Mouse (Mus musculus): ENCODE results near the gene Hoxb13. TPM values are rescaled to one million over a fixed set of nuclear protein-coding genes. Genes with fewer than 3 reads are reported as not detected.

The Hoxb13 gene
- polyA plus RNA-seq, 1 experiment from 2014 or later = 2.3 TPM

DNA sequence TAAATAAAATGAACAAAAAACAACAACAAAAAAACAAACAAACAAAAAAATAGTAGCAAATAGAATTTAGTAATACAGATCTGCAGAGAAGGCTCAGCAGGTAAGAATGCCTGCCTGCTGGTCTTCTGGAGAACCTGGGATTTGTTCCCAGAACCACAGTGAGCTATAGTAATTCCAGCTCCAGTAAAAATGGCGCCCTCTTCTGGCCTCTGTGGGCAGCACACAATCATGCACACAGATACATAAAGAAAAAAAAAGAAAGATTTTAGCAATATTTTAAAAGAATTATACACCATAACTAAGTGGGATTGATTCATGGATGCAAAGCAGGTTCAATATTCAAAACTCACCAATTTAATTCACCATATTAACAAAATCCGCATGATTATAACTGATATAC is 29.7 kb downstream of the Hoxb13 start:
- Histone ChIP-seq H3K27ac (no peak overlapping the region), H3K36me3 (no peaks in the 10 kb centered on the region), H3K9ac (no peak overlapping the region), H3K4me3 (replicated peaks) (no peak overlapping the region), H3K27me3 (replicated peaks) (no peaks in the 10 kb centered on the region), H3K4me1 (replicated peaks) (no peaks in the 10 kb centered on the region), H3K4me2 (replicated peaks) (no peak overlapping the region), H3K9me3 (no peaks in the 10 kb centered on the region)
- 48% methylated on average over 2 of the region's 2 CpGs for WGBS
- ATAC-seq = no peak

DNA sequence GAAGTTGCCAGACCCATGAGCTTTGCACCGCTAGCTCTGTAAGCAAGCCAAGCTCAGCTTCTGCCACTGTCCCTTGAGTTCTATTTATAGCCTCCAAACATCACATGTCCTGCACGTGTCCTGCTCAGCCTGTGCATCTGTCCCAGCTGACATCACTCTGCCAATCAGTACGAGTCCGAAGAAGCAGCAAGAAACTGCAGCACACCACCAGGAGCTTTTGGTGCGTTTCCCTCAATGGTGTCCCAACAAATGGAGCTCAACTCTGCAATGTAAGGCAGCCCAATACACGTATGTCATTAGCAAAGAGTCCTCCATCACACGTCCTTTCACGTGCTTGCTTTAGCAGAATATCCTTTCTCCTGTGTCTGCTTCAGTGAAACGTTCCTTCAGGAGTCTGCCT is 33.6 kb downstream of the Hoxb13 start:
- Histone ChIP-seq H3K4me3 (replicated peaks) (no peak overlapping the region), H3K27ac (no peak overlapping the region), H3K9ac (no peak overlapping the region), H3K27me3 (replicated peaks) (no peaks in the 10 kb centered on the region), H3K9me3 (no peaks in the 10 kb centered on the region), H3K36me3 (no peaks in the 10 kb centered on the region), H3K4me2 (replicated peaks) (no peak overlapping the region), H3K4me1 (replicated peaks) (no peaks in the 10 kb centered on the region)
- WGBS = 80% methylated on average over 9 of the region's 9 CpGs
- no peak for ATAC-seq

DNA sequence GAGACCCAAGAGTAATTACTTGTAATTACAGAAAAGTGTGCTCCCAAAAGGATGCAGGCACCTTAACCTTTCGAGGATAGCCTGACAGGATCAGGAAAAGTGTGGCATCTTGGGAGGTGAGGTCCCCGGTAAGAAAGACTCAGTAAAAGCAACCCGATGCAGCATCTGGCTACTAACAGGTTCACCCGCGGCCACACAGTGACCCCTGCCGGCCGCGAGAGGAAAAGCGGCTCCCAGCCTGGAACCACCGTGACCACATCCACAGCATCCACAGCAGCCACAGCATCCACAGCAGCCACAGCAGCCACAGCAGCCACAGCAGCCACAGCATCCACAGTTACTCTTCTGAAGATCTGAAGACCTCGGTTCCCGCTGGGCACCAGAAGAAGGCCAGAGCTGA is 40.8 kb downstream of the Hoxb13 start:
- H3K4me1 ChIP-seq (replicated peaks) = no peaks in the 10 kb centered on the region
- ATAC-seq = no peak
- no peaks in the 10 kb centered on the region for H3K9me3 ChIP-seq
- H3K9ac ChIP-seq = no peak overlapping the region
- H3K4me3 ChIP-seq (replicated peaks) = no peak overlapping the region
- H3K27ac ChIP-seq = no peak overlapping the region
- H3K36me3 ChIP-seq = no peaks in the 10 kb centered on the region
- H3K27me3 ChIP-seq (replicated peaks) = peaks cover 15% of the 10 kb centered on the region
- WGBS = 4% methylated on average over 12 of the region's 12 CpGs
- H3K4me2 ChIP-seq (replicated peaks) = no peak overlapping the region

DNA sequence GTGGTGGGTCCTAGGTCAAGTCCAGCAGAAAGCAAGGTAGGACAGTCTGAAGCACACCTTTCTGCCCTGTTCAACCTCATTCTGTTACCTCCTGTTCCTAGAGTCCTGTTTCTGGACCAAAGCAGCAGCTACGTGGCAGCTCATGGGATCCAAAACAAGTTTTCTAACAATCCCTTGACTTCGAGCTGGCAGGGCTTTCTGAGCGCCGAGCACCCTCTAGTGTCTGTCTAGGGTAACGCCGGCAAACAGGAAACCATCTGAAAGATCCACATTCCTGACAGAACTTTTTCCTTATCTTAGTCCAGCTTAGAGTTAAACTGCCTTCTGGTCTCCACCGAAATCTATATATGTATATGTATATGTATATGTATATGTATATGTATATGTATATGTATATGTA is 46.1 kb downstream of the Hoxb13 start:
- H3K4me2 ChIP-seq (replicated peaks) = no peak overlapping the region
- under 1% methylated on average over 7 of the region's 7 CpGs for WGBS
- no peak overlapping the region for H3K9ac ChIP-seq
- H3K9me3 ChIP-seq = no peaks in the 10 kb centered on the region
- no peak overlapping the region for H3K4me3 ChIP-seq (replicated peaks)
- H3K4me1 ChIP-seq (replicated peaks) = no peaks in the 10 kb centered on the region
- H3K27ac ChIP-seq = no peak overlapping the region
- ATAC-seq = no peak
- H3K27me3 ChIP-seq (replicated peaks) = peaks cover 7% of the 10 kb centered on the region
- H3K36me3 ChIP-seq = no peaks in the 10 kb centered on the region

Other genes with a start within 250 kb of the Hoxb13 start
- gene Igf2bp1, start 188.4 kb upstream of the Hoxb13 start, polyA plus RNA-seq (2015; fragmentation: Nextera tagmentation; extraction: Ambion mirVana) = 42.8 TPM in 2 replicates
- gene Gip, start 169.8 kb upstream of the Hoxb13 start, polyA plus RNA-seq (2015; fragmentation: Nextera tagmentation; extraction: Ambion mirVana) = 4.9 and 5.8 TPM in 2 replicates
- gene Snf8, start 159.4 kb upstream of the Hoxb13 start, polyA plus RNA-seq (2015; fragmentation: Nextera tagmentation; extraction: Ambion mirVana) = 96.3 and 105 TPM in 2 replicates
- 35.3 and 37.1 TPM in 2 replicates for gene Ube2z, start 128.9 kb upstream of the Hoxb13 start, polyA plus RNA-seq (2015; fragmentation: Nextera tagmentation; extraction: Ambion mirVana)
- gene Atp5g1, start 118.6 kb upstream of the Hoxb13 start, polyA plus RNA-seq (2015; fragmentation: Nextera tagmentation; extraction: Ambion mirVana) = 930 and 1,145 TPM in 2 replicates
- gene Calcoco2, start 82.4 kb upstream of the Hoxb13 start, polyA plus RNA-seq (2015; fragmentation: Nextera tagmentation; extraction: Ambion mirVana) = not detected in 2 replicates
- gene Ttll6, start 60.5 kb upstream of the Hoxb13 start, polyA plus RNA-seq (2015; fragmentation: Nextera tagmentation; extraction: Ambion mirVana) = 0.37 and 0.40 TPM in 2 replicates
- gene Hoxb9, start 77.1 kb downstream of the Hoxb13 start, polyA plus RNA-seq (2015; fragmentation: Nextera tagmentation; extraction: Ambion mirVana) = 1.2 and 1.3 TPM in 2 replicates
- gene Hoxb8, start 87.6 kb downstream of the Hoxb13 start, polyA plus RNA-seq (2015; fragmentation: Nextera tagmentation; extraction: Ambion mirVana) = 1.1 and 1.5 TPM in 2 replicates
- gene Hoxb7, start 92.3 kb downstream of the Hoxb13 start, polyA plus RNA-seq (2015; fragmentation: Nextera tagmentation; extraction: Ambion mirVana) = 10.7 and 12.4 TPM in 2 replicates
- gene Hoxb6, start 98.2 kb downstream of the Hoxb13 start, polyA plus RNA-seq (2015; fragmentation: Nextera tagmentation; extraction: Ambion mirVana) = 14.4 and 16.1 TPM in 2 replicates
- gene Hoxb5, start 109.0 kb downstream of the Hoxb13 start, polyA plus RNA-seq (2015; fragmentation: Nextera tagmentation; extraction: Ambion mirVana) = 27.2 and 31.3 TPM in 2 replicates
- gene Hoxb4, start 124.0 kb downstream of the Hoxb13 start, polyA plus RNA-seq (2015; fragmentation: Nextera tagmentation; extraction: Ambion mirVana) = 2.8 and 3.2 TPM in 2 replicates
- 1.8 and 2.7 TPM in 2 replicates for gene Hoxb3, start 129.0 kb downstream of the Hoxb13 start, polyA plus RNA-seq (2015; fragmentation: Nextera tagmentation; extraction: Ambion mirVana)
- gene Hoxb2, start 156.2 kb downstream of the Hoxb13 start, polyA plus RNA-seq (2015; fragmentation: Nextera tagmentation; extraction: Ambion mirVana) = 17.7 and 19.8 TPM in 2 replicates
- gene Hoxb1, start 171.4 kb downstream of the Hoxb13 start, polyA plus RNA-seq (2015; fragmentation: Nextera tagmentation; extraction: Ambion mirVana) = 0.30 TPM in 1 of 2 replicates, not detected in the other

Measured in intestine, embryonic 15.5 days (tissue).